Comparison of ENCODE assay signal across 17 mouse cellular contexts in the genomic region with DNA sequence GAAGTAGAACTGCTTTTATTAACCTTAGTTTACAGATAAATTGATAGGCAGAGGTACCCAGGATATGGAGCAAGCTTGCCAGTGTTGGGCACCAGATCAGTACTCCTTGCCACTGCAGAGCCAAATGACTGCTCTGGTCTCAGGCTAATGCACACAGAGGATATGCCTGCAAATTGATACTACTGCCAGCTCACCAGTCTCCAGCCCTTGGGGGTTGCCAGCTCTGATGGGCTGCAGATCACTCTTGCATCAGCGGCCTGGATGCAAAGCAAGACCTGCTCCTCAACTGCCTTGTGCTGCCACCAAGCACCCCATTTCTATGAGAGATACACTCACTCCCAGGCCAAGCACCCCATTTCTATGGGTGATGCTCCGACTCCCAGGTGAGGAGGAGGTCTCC.
"Had no signal": no experiment of that assay in that cellular context is flagged by ENCODE, and none has a peak within 500 bp of the region (broad histone marks: within the 10 kb centered on the region; RNA-seq: fewer than 3 reads in every experiment).

No protein-coding gene starts in this region.

- H3K4me3 ChIP-seq: layer of hippocampus, adult 2 months; limb, embryonic 12.5 days; liver, embryonic 13.5 days; lung, embryonic 15.5 days; midbrain, embryonic 12.5 days; neural tube, embryonic 13.5 days had no signal

- ATAC-seq: liver, postnatal 0 days; midbrain, embryonic 16.5 days had no signal

- H3K9me3 ChIP-seq: limb, embryonic 12.5 days; liver, embryonic 13.5 days; lung, embryonic 15.5 days; midbrain, embryonic 12.5 days; neural tube, embryonic 13.5 days had no signal

- H3K27me3 ChIP-seq: limb, embryonic 12.5 days; liver, embryonic 13.5 days; lung, embryonic 15.5 days; midbrain, embryonic 12.5 days; neural tube, embryonic 13.5 days had no signal

- H3K36me3 ChIP-seq: liver, embryonic 13.5 days; lung, embryonic 15.5 days; midbrain, embryonic 12.5 days; neural tube, embryonic 13.5 days had no signal

- H3K27ac ChIP-seq: layer of hippocampus, adult 2 months; limb, embryonic 12.5 days; liver, embryonic 13.5 days; lung, embryonic 15.5 days; midbrain, embryonic 12.5 days; neural tube, embryonic 13.5 days had no signal

- H3K9ac ChIP-seq: limb, embryonic 12.5 days; liver, embryonic 13.5 days; liver, postnatal 0 days; lung, embryonic 15.5 days; midbrain, embryonic 12.5 days; neural tube, embryonic 13.5 days had no signal

- DNase-seq: kidney, postnatal 10 days; kidney, postnatal 4 days; liver; liver, embryonic 13.5 days; liver, postnatal 0 days; lung, postnatal 14 days; retina, postnatal 1 day; right cerebral cortex, postnatal 4 days; spleen, adult 18-20 months; thymus, adult 2 months; thymus, postnatal 25 days had no signal

- H3K4me2 ChIP-seq: limb, embryonic 12.5 days; liver, embryonic 13.5 days; lung, embryonic 15.5 days; midbrain, embryonic 12.5 days; neural tube, embryonic 13.5 days had no signal
